Mouse (Mus musculus): Measurements from ENCODE around the gene Tacc3. TPM values are rescaled to one million over a fixed set of nuclear protein-coding genes. Genes with fewer than 3 reads are reported as not detected.

Gene Tacc3
- polyA plus RNA-seq (2014; fragmentation: Nextera tagmentation; extraction: Ambion mirVana): 277 and 307 TPM in 2 replicates

DNA sequence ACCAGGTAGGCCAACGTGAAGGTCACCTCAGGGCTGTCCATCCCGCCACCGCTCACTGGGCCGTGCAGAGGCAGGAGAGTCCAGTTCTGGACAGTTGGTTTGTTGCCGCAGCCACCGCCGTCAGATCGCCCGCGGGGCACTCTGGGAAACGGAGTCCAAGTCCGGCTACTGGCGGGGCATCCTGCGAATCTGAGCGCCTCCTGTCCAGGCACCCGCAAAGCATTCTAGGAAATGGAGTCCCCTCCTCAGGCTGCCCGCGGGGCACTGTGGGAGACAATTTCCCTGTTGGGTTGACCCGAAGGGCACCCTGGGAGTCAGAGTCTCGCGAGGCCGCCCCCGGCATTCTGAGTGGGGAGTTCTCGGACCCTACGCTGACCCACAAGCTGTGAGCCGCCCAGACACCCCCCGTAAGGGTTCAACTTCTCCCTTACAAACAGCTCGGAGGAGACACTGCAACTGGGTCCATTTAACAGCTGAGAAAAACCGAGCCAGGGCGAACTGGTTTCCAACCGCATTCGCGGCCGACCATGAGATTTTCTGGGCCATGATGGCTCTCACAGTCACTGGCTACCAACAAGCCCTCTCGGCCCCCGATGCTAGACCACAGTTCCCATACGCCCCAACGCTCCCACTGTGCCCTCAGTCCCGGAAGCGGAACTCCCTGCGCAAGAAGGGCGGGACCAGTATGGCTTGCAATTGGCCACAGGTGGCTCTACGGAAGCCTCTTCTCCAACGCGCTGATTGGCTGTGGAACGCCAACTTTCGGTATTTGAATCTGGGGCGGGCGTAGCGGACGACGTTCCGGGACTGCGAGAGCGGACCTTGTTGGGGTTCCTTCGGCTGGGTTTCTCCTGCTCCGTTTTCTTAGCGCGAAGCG, at the start of gene Tacc3, which contains the start of gene Tmem129:
Tacc3 (plus strand) TSS at position 342 of the 877 bp plus-strand sequence.
Tmem129 (minus strand) TSS at position 630 of the 877 bp plus-strand sequence.
- Histone ChIP-seq H3K4me2 (peak within 1 kb of the TSS; percentile 83), H3K4me3 (ENCODE audit: low read depth, low read length) (peak within 1 kb of the TSS; percentile 79), H3K36me3 (ENCODE audit: control insufficient read depth, insufficient read depth, low read length) (no peaks in the 10 kb centered on the region; the same call in 1 of the 2 replicates), H3K9me3 (ENCODE audit: control insufficient read depth, low read length) (no peaks in the 10 kb centered on the region), H3K27ac (ENCODE audit: low read depth, low read length) (peak within 1 kb of the TSS; percentile 87), H3K9ac (ENCODE audit: low read length) (peak within 1 kb of the TSS; percentile 85), H3K27me3 (ENCODE audit: control insufficient read depth, insufficient read depth, low read length) (no peaks in the 10 kb centered on the region), H3K4me1 (ENCODE audit: control insufficient read depth, insufficient read depth, low read length) (peaks cover 24% of the 10 kb centered on the region)
- ATAC-seq (ENCODE audit: low FRiP score) (peak; percentile 97), DNase-seq (ENCODE audit: low spot score, missing footprints) (peak; percentile 99)
- under 1% methylated on average over 60 of the region's 60 CpGs for WGBS

DNA sequence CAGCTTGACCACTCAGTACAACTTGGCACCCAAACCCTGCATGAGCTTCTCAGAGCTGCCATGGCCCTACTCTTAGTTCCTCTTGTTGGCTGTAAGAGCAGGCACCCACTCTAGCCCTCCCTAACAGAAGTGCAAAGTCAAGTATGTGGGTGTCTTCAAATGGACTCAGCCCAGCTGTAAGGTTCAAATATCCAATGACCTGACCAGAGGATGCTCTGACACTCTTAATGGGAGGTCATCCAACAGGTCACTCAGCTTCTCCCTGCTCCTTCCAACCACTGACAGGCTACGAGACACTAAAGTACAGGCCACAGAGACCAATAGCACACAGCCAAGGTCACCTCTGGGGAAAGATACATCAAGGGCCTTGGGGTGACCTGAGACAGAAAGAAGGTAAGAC, 48.7 kb upstream of the Tacc3 start:
- no peak for ATAC-seq (ENCODE audit: low FRiP score)
- DNase-seq (ENCODE audit: low spot score, missing footprints): no peak
- H3K4me3 ChIP-seq (ENCODE audit: low read depth, low read length): no peak overlapping the region
- H3K27ac ChIP-seq (ENCODE audit: low read depth, low read length): no peak overlapping the region
- no peaks in the 10 kb centered on the region for H3K27me3 ChIP-seq (ENCODE audit: control insufficient read depth, insufficient read depth, low read length)
- H3K4me2 ChIP-seq: no peak overlapping the region
- no peak overlapping the region for H3K9ac ChIP-seq (ENCODE audit: low read length)
- WGBS: 91% methylated on average over 1 of the region's 1 CpGs
- no peaks in the 10 kb centered on the region for H3K9me3 ChIP-seq (ENCODE audit: control insufficient read depth, low read length)
- no peaks in the 10 kb centered on the region for H3K4me1 ChIP-seq (ENCODE audit: control insufficient read depth, insufficient read depth, low read length)
- peaks cover 15% of the 10 kb centered on the region for H3K36me3 ChIP-seq (ENCODE audit: control insufficient read depth, insufficient read depth, low read length)

DNA sequence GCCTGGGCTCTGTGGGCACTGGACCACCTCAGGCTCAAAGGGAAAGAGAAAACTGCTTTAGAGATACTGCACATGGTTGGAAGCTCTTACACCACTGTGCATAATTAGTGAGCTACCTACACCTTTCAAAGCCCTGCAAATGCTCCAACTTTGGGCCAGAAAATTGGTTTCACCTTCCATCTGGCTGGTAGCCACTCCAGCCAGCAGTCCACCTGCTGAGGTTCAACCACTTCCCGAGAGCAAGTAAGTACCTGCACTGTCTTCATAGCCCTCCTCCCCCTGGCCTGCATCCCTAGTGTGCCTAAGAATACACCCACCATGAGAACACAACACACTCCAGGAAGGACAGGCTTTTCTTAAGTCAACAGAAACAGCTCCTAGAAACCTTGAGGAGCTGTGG, 46.1 kb upstream of the Tacc3 start:
- Histone ChIP-seq H3K4me3 (ENCODE audit: low read depth, low read length) (no peak overlapping the region), H3K9ac (ENCODE audit: low read length) (no peak overlapping the region), H3K27ac (ENCODE audit: low read depth, low read length) (no peak overlapping the region), H3K9me3 (ENCODE audit: control insufficient read depth, low read length) (no peaks in the 10 kb centered on the region), H3K36me3 (ENCODE audit: control insufficient read depth, insufficient read depth, low read length) (peaks cover 16% of the 10 kb centered on the region), H3K27me3 (ENCODE audit: control insufficient read depth, insufficient read depth, low read length) (no peaks in the 10 kb centered on the region), H3K4me1 (ENCODE audit: control insufficient read depth, insufficient read depth, low read length) (no peaks in the 10 kb centered on the region), H3K4me2 (no peak overlapping the region)
- 90% methylated on average over 1 of the region's 1 CpGs for WGBS
- DNase-seq (ENCODE audit: low spot score, missing footprints) (no peak), ATAC-seq (ENCODE audit: low FRiP score) (no peak)

DNA sequence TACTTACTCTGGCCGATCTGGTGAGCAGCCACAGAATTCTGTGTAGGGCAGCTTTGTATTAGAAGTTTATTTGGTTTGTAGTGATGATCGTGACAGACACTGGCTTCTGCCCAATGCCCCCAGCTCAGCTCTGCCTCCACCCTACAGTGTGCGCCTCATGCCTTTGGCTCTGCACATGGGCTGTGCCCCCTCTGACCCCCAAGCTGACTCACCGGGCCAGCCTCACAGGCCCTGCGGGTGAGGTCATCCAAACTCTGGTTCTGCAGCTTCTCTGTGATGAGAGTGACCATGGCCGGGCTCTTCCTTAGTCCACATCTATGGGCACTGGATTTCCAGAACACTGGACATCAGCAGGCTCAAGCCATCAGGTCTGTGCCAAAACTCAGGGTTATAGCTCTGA, 43.5 kb upstream of the Tacc3 start:
- DNase-seq (ENCODE audit: low spot score, missing footprints) (no peak), ATAC-seq (ENCODE audit: low FRiP score) (no peak)
- no peaks in the 10 kb centered on the region for H3K4me1 ChIP-seq (ENCODE audit: control insufficient read depth, insufficient read depth, low read length)
- H3K4me3 ChIP-seq (ENCODE audit: low read depth, low read length): no peak overlapping the region
- peaks cover 7% of the 10 kb centered on the region; the same call in 1 of the 2 replicates for H3K36me3 ChIP-seq (ENCODE audit: control insufficient read depth, insufficient read depth, low read length)
- no peak overlapping the region for H3K4me2 ChIP-seq
- no peaks in the 10 kb centered on the region for H3K9me3 ChIP-seq (ENCODE audit: control insufficient read depth, low read length)
- no peaks in the 10 kb centered on the region for H3K27me3 ChIP-seq (ENCODE audit: control insufficient read depth, insufficient read depth, low read length)
- H3K9ac ChIP-seq (ENCODE audit: low read length): no peak overlapping the region
- no peak overlapping the region for H3K27ac ChIP-seq (ENCODE audit: low read depth, low read length)
- WGBS: 90% methylated on average over 6 of the region's 6 CpGs

DNA sequence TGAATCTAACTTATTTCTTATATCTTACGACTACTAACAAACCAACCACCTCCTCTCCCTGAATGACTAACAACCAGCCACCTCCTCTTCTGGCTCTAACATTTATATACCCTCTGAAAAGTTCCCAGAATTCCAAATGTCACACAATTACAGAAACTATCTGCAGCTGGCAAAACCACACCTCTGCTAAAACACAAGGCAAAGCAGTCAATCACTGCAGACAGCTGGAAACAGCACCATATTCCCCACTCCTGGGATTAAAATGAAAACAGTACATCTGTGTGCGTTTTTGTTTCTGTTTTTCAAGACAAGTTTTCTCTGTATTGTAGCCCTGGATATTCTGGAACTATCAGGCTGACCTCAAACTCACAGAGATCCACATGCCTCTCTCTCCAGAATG, 35.3 kb upstream of the Tacc3 start:
- Histone ChIP-seq H3K4me1 (ENCODE audit: control insufficient read depth, insufficient read depth, low read length) (no peaks in the 10 kb centered on the region), H3K4me3 (ENCODE audit: low read depth, low read length) (no peak overlapping the region), H3K9ac (ENCODE audit: low read length) (no peak overlapping the region), H3K36me3 (ENCODE audit: control insufficient read depth, insufficient read depth, low read length) (no peaks in the 10 kb centered on the region), H3K4me2 (no peak overlapping the region), H3K27me3 (ENCODE audit: control insufficient read depth, insufficient read depth, low read length) (no peaks in the 10 kb centered on the region), H3K9me3 (ENCODE audit: control insufficient read depth, low read length) (no peaks in the 10 kb centered on the region), H3K27ac (ENCODE audit: low read depth, low read length) (no peak overlapping the region)
- 98% methylated on average over 2 of the region's 2 CpGs for WGBS
- DNase-seq (ENCODE audit: low spot score, missing footprints) (no peak), ATAC-seq (ENCODE audit: low FRiP score) (no peak)

DNA sequence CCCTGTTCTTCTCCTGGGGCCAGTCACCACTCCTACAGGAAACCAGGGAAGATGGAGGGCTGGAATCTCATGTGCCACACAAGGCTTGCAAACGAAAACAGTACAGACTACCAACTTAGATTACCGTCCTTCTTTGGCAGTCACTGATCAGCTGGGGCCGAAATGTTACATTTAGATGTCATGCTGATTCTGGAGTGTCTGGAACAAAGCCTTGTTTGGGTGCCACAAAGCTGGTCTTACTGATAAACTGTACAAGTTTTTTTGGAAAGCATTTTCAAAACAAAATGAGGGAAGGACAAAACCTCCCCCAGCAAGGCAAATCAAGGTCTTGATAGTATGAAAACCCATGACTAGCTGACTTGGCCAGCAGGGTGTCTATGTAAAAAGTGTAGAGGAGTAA, 34.2 kb upstream of the Tacc3 start:
- no peaks in the 10 kb centered on the region for H3K9me3 ChIP-seq (ENCODE audit: control insufficient read depth, low read length)
- ATAC-seq (ENCODE audit: low FRiP score) (no peak), DNase-seq (ENCODE audit: low spot score, missing footprints) (no peak)
- no peak overlapping the region for H3K27ac ChIP-seq (ENCODE audit: low read depth, low read length)
- no peaks in the 10 kb centered on the region for H3K36me3 ChIP-seq (ENCODE audit: control insufficient read depth, insufficient read depth, low read length)
- H3K4me2 ChIP-seq: no peak overlapping the region
- no peak overlapping the region for H3K4me3 ChIP-seq (ENCODE audit: low read depth, low read length)
- no peaks in the 10 kb centered on the region for H3K27me3 ChIP-seq (ENCODE audit: control insufficient read depth, insufficient read depth, low read length)
- peaks cover 9% of the 10 kb centered on the region for H3K4me1 ChIP-seq (ENCODE audit: control insufficient read depth, insufficient read depth, low read length)
- H3K9ac ChIP-seq (ENCODE audit: low read length): no peak overlapping the region
- 90% methylated on average over 3 of the region's 3 CpGs for WGBS

DNA sequence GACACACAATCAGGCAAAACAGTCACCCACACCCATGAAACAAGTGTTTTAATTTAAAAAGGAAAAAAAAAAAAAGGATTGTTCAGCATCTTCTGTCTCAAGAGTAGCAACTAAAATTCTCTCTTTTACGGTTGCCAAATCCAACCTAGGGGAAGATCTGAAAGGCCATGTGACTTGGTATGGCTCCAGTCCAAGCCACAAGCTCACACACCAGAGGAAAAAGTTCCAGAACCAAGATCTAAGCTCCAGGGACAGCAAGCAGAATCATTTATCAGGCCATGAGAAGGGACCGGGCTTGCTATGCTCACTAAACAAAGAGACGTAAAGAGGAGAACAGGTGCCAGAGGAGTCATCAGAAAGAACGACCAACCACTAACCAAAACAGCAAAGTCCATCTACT, 30.0 kb upstream of the Tacc3 start:
- Histone ChIP-seq H3K36me3 (ENCODE audit: control insufficient read depth, insufficient read depth, low read length) (no peaks in the 10 kb centered on the region; the same call in 1 of the 2 replicates), H3K27ac (ENCODE audit: low read depth, low read length) (no peak overlapping the region), H3K4me2 (peak overlapping the region; percentile 84), H3K9ac (ENCODE audit: low read length) (peak overlapping the region; percentile 14; the same call in 1 of the 2 replicates), H3K4me3 (ENCODE audit: low read depth, low read length) (peak overlapping the region; percentile 81; the same call in 1 of the 2 replicates), H3K27me3 (ENCODE audit: control insufficient read depth, insufficient read depth, low read length) (no peaks in the 10 kb centered on the region), H3K4me1 (ENCODE audit: control insufficient read depth, insufficient read depth, low read length) (peaks cover 9% of the 10 kb centered on the region), H3K9me3 (ENCODE audit: control insufficient read depth, low read length) (no peaks in the 10 kb centered on the region)
- no peak for DNase-seq (ENCODE audit: low spot score, missing footprints)
- ATAC-seq (ENCODE audit: low FRiP score): no peak
- WGBS: 64% methylated on average over 4 of the region's 4 CpGs

DNA sequence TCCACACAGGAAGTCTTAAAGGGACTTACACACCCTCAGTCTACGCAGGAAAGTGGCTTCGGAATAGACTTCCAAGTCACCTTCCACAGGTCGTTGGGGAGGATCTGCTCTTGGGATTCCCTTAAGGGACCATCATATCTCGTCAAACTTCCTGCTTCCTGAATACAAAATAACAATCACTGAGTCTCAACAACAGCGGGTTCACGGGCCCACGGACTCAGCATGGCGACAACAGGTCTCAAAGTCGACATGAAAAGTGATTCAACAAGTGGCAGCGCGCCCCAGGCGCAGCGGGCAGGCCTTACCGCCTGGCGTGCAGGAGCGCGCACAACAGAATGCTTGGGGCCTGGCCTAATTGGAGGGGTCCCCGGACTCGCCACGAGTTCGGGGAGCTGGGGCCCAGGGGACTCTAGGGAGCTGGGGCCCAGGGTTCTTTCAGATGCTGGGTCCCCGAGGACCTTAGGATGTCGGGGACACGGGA, 29.1 kb upstream of the Tacc3 start:
- under 1% methylated on average over 24 of the region's 24 CpGs for WGBS
- DNase-seq (ENCODE audit: low spot score, missing footprints) (no peak), ATAC-seq (ENCODE audit: low FRiP score) (no peak; the same call in 1 of the 2 replicates)
- Histone ChIP-seq H3K4me1 (ENCODE audit: control insufficient read depth, insufficient read depth, low read length) (peaks cover 9% of the 10 kb centered on the region), H3K4me2 (peak overlapping the region; percentile 84), H3K27ac (ENCODE audit: low read depth, low read length) (peak overlapping the region; percentile 72), H3K36me3 (ENCODE audit: control insufficient read depth, insufficient read depth, low read length) (no peaks in the 10 kb centered on the region; the same call in 1 of the 2 replicates), H3K27me3 (ENCODE audit: control insufficient read depth, insufficient read depth, low read length) (no peaks in the 10 kb centered on the region), H3K9ac (ENCODE audit: low read length) (peak overlapping the region; percentile 74), H3K4me3 (ENCODE audit: low read depth, low read length) (peak overlapping the region; percentile 81), H3K9me3 (ENCODE audit: control insufficient read depth, low read length) (no peaks in the 10 kb centered on the region)
